Mouse (Mus musculus) heart, adult 2 months (tissue): ENCODE measurements around the gene Simc1. TPM values are rescaled to one million over a fixed set of nuclear protein-coding genes. Genes with fewer than 3 reads are reported as not detected.
A peak's percentile ranks its signal among the peaks of the same experiment; 100 is the strongest.

Experiments used
- DNase-seq, 2 experiments: peaks; one replicate each; pipeline ENCODE4 v3.0.0; 2021
- H3K27ac ChIP-seq: fragments of 200-600 bp; 2 replicates; pipeline ENCODE4 v1.8.1; 2022
- H3K27me3 ChIP-seq: fragments of 200-500 bp; 2 replicates; pipeline ENCODE4 v1.6.1; 2012; ENCODE audit warnings: mild to moderate bottlenecking, low read length, inconsistent platforms, mixed read lengths; ENCODE audit not compliant: control insufficient read depth, insufficient read depth
- H3K36me3 ChIP-seq: fragments of 200-500 bp; 2 replicates; pipeline ENCODE4 v1.6.1; 2012; ENCODE audit warnings: low read length, inconsistent platforms; ENCODE audit not compliant: control insufficient read depth, insufficient read depth
- H3K4me1 ChIP-seq: fragments of 200-500 bp; 2 replicates; pipeline ENCODE4 v1.6.1; 2011; ENCODE audit warnings: low read length; ENCODE audit not compliant: control insufficient read depth, insufficient read depth
- H3K4me3 ChIP-seq: fragments of 200-600 bp; 2 replicates; pipeline ENCODE4 v1.8.1; 2022
- H3K79me2 ChIP-seq: fragments of 200-500 bp; replicated peaks from 2 replicates; pipeline ENCODE4 v1.6.1; 2012; ENCODE audit warnings: mild to moderate bottlenecking, inconsistent platforms, low read length, moderate library complexity, mixed read lengths; ENCODE audit not compliant: control insufficient read depth, insufficient read depth
- H3K9ac ChIP-seq: fragments of 200-500 bp; 2 replicates; pipeline ENCODE4 v1.6.1; 2012; ENCODE audit warnings: low read depth, mild to moderate bottlenecking, control low read depth, inconsistent platforms, low read length, mixed read lengths
- CTCF ChIP-seq: fragments of 200-600 bp; IDR thresholded peaks from 2 replicates; pipeline ENCODE4 v1.8.1; 2022; ENCODE audit warnings: antibody characterized with exemption, mild to moderate bottlenecking, moderate library complexity
- EP300 ChIP-seq: fragments of 200-500 bp; IDR thresholded peaks from 2 replicates; pipeline ENCODE4 v1.6.1; 2011; ENCODE audit warnings: low read depth, low read length, control low read depth; ENCODE audit not compliant: insufficient read depth
- POLR2A ChIP-seq: fragments of 200-500 bp; IDR thresholded peaks from 2 replicates; pipeline ENCODE4 v1.6.1; 2011; ENCODE audit warnings: mild to moderate bottlenecking, low read depth, low read length, control low read depth; ENCODE audit not compliant: insufficient read depth
- WGBS: fragments of 180-500 bp; shearing (Covaris S2); methylation state at CpG from one replicate; pipeline ENCODE4 v1.1.7; 2018; 5-methylcytosine and 5-hydroxymethylcytosine counted together
- intact Hi-C: fragments of 180-260 bp; cut with DNase I; formaldehyde crosslinking; loops from one replicate; pipeline ENCODE4 v1.15.1; 2025
- microRNA-seq, 2 experiments: library from miRNA; unstranded; fragments of <30 nt; microRNA quantifications; one replicate each; pipeline ENCODE4 v1.2.0; 2021
- polyA plus RNA-seq: library from polyadenylated mRNA; depleted of rRNA; stranded (reverse); fragments of >200 nt; gene quantifications from 2 replicates; pipeline ENCODE4 v1.2.3, GENCODE M21; 2012; rRNA removed
- total RNA-seq, 2 experiments: library from RNA; stranded (reverse); gene quantifications; 2 replicates each; pipeline ENCODE4 v1.2.3; 2021

The Simc1 gene
- total and polyA plus RNA-seq, 3 experiments: 1.7 to 1.9 (median 1.7) TPM

GRCm38 (mm10) chr13:54593617-54594016 lies 90.0 kb downstream of the Simc1 start:
- TF ChIP-seq EP300: no peak
- TF ChIP-seq CTCF: no peak
- TF ChIP-seq POLR2A: no peak
- Histone ChIP-seq H3K4me3 (no peak overlapping the region), H3K9ac (no peak overlapping the region), H3K27ac (no peak overlapping the region), H3K79me2 (peaks cover 1% of the 10 kb centered on the region; the same call in 1 of the 2 replicates), H3K36me3 (no peaks in the 10 kb centered on the region), H3K27me3 (no peaks in the 10 kb centered on the region), H3K4me1 (peaks cover 8% of the 10 kb centered on the region)
- intact Hi-C loops: no loop called here
- 83% methylated on average over 11 of the region's 11 CpGs for WGBS
- DNase-seq: peak in 1 of 2 experiments; percentile 26

- Histone ChIP-seq H3K4me3 (no peak overlapping the region), H3K4me1 (peaks cover 7% of the 10 kb centered on the region), H3K79me2 (no peaks in the 10 kb centered on the region; the same call in 1 of the 2 replicates), H3K27ac (no peak overlapping the region), H3K27me3 (no peaks in the 10 kb centered on the region), H3K9ac (no peak overlapping the region), H3K36me3 (no peaks in the 10 kb centered on the region)
- WGBS: 48% methylated on average over 8 of the region's 8 CpGs
- TF ChIP-seq CTCF (no peak), EP300 (no peak), POLR2A (no peak)
- DNase-seq: peak in 1 of 2 experiments; percentile 52
- intact Hi-C loops: no loop called here
Measured at GRCm38 (mm10) chr13:54596107-54596690, 92.6 kb downstream of the Simc1 start.

GRCm38 (mm10) chr13:54596870-54597269 lies 93.3 kb downstream of the Simc1 start:
- Histone ChIP-seq H3K27ac (no peak overlapping the region), H3K4me3 (no peak overlapping the region), H3K4me1 (peaks cover 6% of the 10 kb centered on the region), H3K27me3 (no peaks in the 10 kb centered on the region), H3K9ac (no peak overlapping the region), H3K79me2 (no peaks in the 10 kb centered on the region; the same call in 1 of the 2 replicates), H3K36me3 (no peaks in the 10 kb centered on the region)
- intact Hi-C loops: no loop called here
- 53% methylated on average over 5 of the region's 5 CpGs for WGBS
- no peak for DNase-seq
- no peak for TF ChIP-seq CTCF
- TF ChIP-seq POLR2A: no peak
- TF ChIP-seq EP300: no peak

GRCm38 (mm10) chr13:54598622-54599143 lies 95.1 kb downstream of the Simc1 start:
- DNase-seq: no peak
- H3K9ac ChIP-seq: no peak overlapping the region
- H3K27ac ChIP-seq: no peak overlapping the region
- peaks cover 8% of the 10 kb centered on the region for H3K4me1 ChIP-seq
- intact Hi-C loops: no loop called here
- no peaks in the 10 kb centered on the region for H3K27me3 ChIP-seq
- H3K4me3 ChIP-seq: no peak overlapping the region
- WGBS: 89% methylated on average over 12 of the region's 12 CpGs
- peaks cover 2% of the 10 kb centered on the region; the same call in 1 of the 2 replicates for H3K79me2 ChIP-seq
- TF ChIP-seq POLR2A: no peak
- no peak for TF ChIP-seq CTCF
- TF ChIP-seq EP300: no peak
- no peaks in the 10 kb centered on the region for H3K36me3 ChIP-seq

Small RNA genes within 50 kb of the gene (microRNA-seq; reads per million reads assigned to microRNA genes)
- gene Gm24195: 0 reads per million in 2 experiments

Other genes starting within 250 kb of the Simc1 start
- gene Cplx2, start 132.4 kb upstream of the Simc1 start, total RNA-seq: 1 to 10 TPM; 2.3 to 2.4 TPM
- gene Cplx2, start 132.4 kb upstream of the Simc1 start, polyA plus RNA-seq: 3.0 and 4.2 TPM in 2 replicates
- gene Thoc3, start 34.9 kb upstream of the Simc1 start, total RNA-seq: 10 to 100 TPM; 19.3 to 20.6 TPM
- 10.7 and 16.7 TPM in 2 replicates for gene Thoc3, start 34.9 kb upstream of the Simc1 start, polyA plus RNA-seq
- 10 to 100 TPM; 84.8 to 93.1 TPM for gene 4833439L19Rik, start 61.7 kb downstream of the Simc1 start, total RNA-seq
- gene 4833439L19Rik, start 61.7 kb downstream of the Simc1 start, polyA plus RNA-seq: 114 and 175 TPM in 2 replicates
- 1 to 10 TPM; 6.2 to 6.8 TPM for gene Arl10, start 71.2 kb downstream of the Simc1 start, total RNA-seq
- gene Arl10, start 71.2 kb downstream of the Simc1 start, polyA plus RNA-seq: 8.9 and 11.8 TPM in 2 replicates
- gene Nop16, start 86.3 kb downstream of the Simc1 start, total RNA-seq: 10 to 100 TPM; 16.5 to 17.1 TPM
- 5.9 and 10.0 TPM in 2 replicates for gene Nop16, start 86.3 kb downstream of the Simc1 start, polyA plus RNA-seq
- gene Higd2a, start 86.4 kb downstream of the Simc1 start, total RNA-seq: 100 to 1,000 TPM; 169 to 189 TPM
- 189 and 270 TPM in 2 replicates for gene Higd2a, start 86.4 kb downstream of the Simc1 start, polyA plus RNA-seq
- 100 to 1,000 TPM in 1 of 2 experiments, 10 to 100 TPM in 1; 96.6 to 105 TPM for gene Cltb, start 107.6 kb downstream of the Simc1 start, total RNA-seq
- gene Cltb, start 107.6 kb downstream of the Simc1 start, polyA plus RNA-seq: 51.2 and 64.1 TPM in 2 replicates
- gene Faf2, start 118.0 kb downstream of the Simc1 start, total RNA-seq: 10 to 100 TPM; 20.4 to 21.4 TPM
- gene Faf2, start 118.0 kb downstream of the Simc1 start, polyA plus RNA-seq: 9.2 and 17.2 TPM in 2 replicates
- gene Rnf44, start 190.1 kb downstream of the Simc1 start, total RNA-seq: 10 to 100 TPM; 51.6 to 54.6 TPM
- gene Rnf44, start 190.1 kb downstream of the Simc1 start, polyA plus RNA-seq: 69.2 and 94.5 TPM in 2 replicates
- gene Cdhr2, start 197.7 kb downstream of the Simc1 start, total RNA-seq: not detected
- gene Cdhr2, start 197.7 kb downstream of the Simc1 start, polyA plus RNA-seq: 0.04 TPM in 1 of 2 replicates, not detected in the other
- gene Gprin1, start 246.1 kb downstream of the Simc1 start, total RNA-seq: not detected
- 0.03 TPM in 1 of 2 replicates, not detected in the other for gene Gprin1, start 246.1 kb downstream of the Simc1 start, polyA plus RNA-seq